Mouse (Mus musculus): ENCODE data around the gene 2410137M14Rik.

DNA sequence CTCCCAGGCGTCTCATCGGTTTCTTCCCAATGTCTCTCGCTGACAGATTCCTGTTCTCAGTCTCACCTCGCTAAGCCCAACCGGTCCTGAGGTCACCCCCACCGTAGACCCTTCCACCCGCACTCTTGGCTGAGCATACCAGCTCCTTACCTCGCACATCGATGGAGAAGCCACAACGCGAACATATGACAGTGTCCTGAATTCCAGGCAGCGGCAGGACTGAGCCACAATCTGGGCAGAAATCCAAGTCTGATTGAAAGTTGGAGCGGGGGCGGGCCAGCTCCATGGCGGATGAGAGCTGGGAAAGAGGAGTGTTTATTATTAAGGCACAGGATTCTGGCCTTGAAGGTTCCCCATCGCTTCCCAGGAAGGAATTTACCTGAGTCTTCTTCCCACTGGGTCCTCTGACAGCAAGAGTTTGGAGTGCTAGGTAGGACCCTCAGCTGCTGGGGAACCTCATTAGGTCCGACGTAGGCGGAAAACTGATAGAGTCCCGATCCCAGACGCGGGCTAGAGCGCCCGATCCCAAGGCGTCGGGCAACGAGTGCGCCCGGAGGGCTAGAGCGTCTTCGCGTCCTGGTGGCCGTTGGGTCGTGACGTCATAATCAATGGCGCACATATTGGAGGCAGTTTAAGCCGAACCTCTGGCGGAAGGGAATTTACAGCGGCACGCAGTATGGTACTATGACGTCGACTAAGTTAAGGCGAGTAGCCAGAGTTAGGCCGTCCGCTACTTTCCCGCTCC lies 22.9 kb downstream of the 2410137M14Rik start, which contains the start of the genes Znrd1 and Znrd1as:
- TF ChIP-seq GATA1 (IDR thresholded peaks at IDR 0.05; ENCODE audit: low read length), result no peak
- no peak for TF ChIP-seq TAL1 (IDR thresholded peaks at IDR 0.05; ENCODE audit: low read length)
